In genomic region chr15:96078580-96078979, GRCm38 (mm10) we compare ENCODE assay signal across 18 mouse cellular contexts.
DNase-seq lines count a peak whose midpoint lies in the region; ATAC-seq lines count a peak whose summit lies in the region.
"Had no signal": no experiment of that assay in that cellular context is flagged by ENCODE, and none has a peak within 500 bp of the region (broad histone marks: within the 10 kb centered on the region; RNA-seq: fewer than 3 reads in every experiment).

No protein-coding gene starts in this region.

- no peak for ATAC-seq in heart, embryonic 12.5 days (ENCODE audit: insufficient number of reproducible peaks, low FRiP score)
- ATAC-seq in heart, embryonic 16.5 days (replicated peaks; ENCODE audit: extremely low read depth, insufficient read depth, low FRiP score): peak; percentile 37
- ATAC-seq: forebrain, embryonic 13.5 days; forebrain, postnatal 0 days; intestine, embryonic 15.5 days had no signal

- intact Hi-C loops in heart, postnatal 36 days (cut with DNase I): no loop called here

- WGBS in heart, embryonic 12.5 days: 11% methylated on average over 2 of the region's 2 CpGs
- 28% methylated on average over 2 of the region's 2 CpGs for WGBS in heart, embryonic 16.5 days

- H3K4me3 ChIP-seq in heart, embryonic 12.5 days: no peak overlapping the region
- H3K4me3 ChIP-seq in heart, embryonic 16.5 days (ENCODE audit: low read length): no peak overlapping the region
- H3K4me3 ChIP-seq: embryonic facial prominence, embryonic 10.5 days; forebrain, embryonic 13.5 days; hindbrain, embryonic 10.5 days; intestine, embryonic 15.5 days had no signal

- DNase-seq in heart, postnatal 36 days: no peak
- no peak for DNase-seq in heart, adult 8-10 months (ENCODE audit: low spot score)
- DNase-seq in urinary bladder, postnatal 14 days (ENCODE audit: low spot score): peak; percentile 15
- DNase-seq in urinary bladder, adult 2 months (ENCODE audit: low spot score): no peak
- DNase-seq in lung, postnatal 36 days: peak; percentile 21
- DNase-seq in cerebellum, adult 9-10 months: no peak
- DNase-seq: adrenal gland, postnatal 25 days; cerebellum, adult 18-20 months; cerebellum, postnatal 10 days; forebrain, postnatal 0 days; gastrocnemius, postnatal 14 days had no signal

- no peaks in the 10 kb centered on the region for H3K9me3 ChIP-seq in heart, embryonic 12.5 days (replicated peaks)
- no peaks in the 10 kb centered on the region for H3K9me3 ChIP-seq in heart, embryonic 16.5 days (replicated peaks; ENCODE audit: control insufficient read depth, low read length)
- H3K9me3 ChIP-seq: embryonic facial prominence, embryonic 10.5 days; forebrain, embryonic 13.5 days; hindbrain, embryonic 10.5 days; intestine, embryonic 15.5 days had no signal

- no peaks in the 10 kb centered on the region for H3K27me3 ChIP-seq in heart, embryonic 12.5 days (replicated peaks)
- H3K27me3 ChIP-seq in heart, embryonic 16.5 days (ENCODE audit: control insufficient read depth, insufficient read depth, low read length): no peaks in the 10 kb centered on the region
- H3K27me3 ChIP-seq: forebrain, embryonic 13.5 days; intestine, embryonic 15.5 days had no signal

- H3K9ac ChIP-seq in heart, embryonic 12.5 days: no peak overlapping the region
- H3K9ac ChIP-seq in heart, embryonic 16.5 days (ENCODE audit: low read length): no peak overlapping the region
- H3K9ac ChIP-seq: forebrain, embryonic 13.5 days; forebrain, postnatal 0 days; hindbrain, embryonic 14.5 days; intestine, embryonic 15.5 days had no signal

- peak overlapping the region; percentile 54 for H3K27ac ChIP-seq in heart, embryonic 12.5 days (ENCODE audit: poor library complexity, severe bottlenecking)
- H3K27ac ChIP-seq in heart, embryonic 16.5 days (ENCODE audit: low read length): no peak overlapping the region
- H3K27ac ChIP-seq: embryonic facial prominence, embryonic 10.5 days; forebrain, embryonic 13.5 days; hindbrain, embryonic 10.5 days; hindbrain, embryonic 14.5 days; intestine, embryonic 15.5 days had no signal

- H3K36me3 ChIP-seq in heart, embryonic 12.5 days: no peaks in the 10 kb centered on the region
- no peaks in the 10 kb centered on the region for H3K36me3 ChIP-seq in heart, embryonic 16.5 days (ENCODE audit: control insufficient read depth, insufficient read depth)
- H3K36me3 ChIP-seq: embryonic facial prominence, embryonic 10.5 days; hindbrain, embryonic 10.5 days; intestine, embryonic 15.5 days had no signal

- 0 out of 2 replicates have a peak overlapping the region, but pooled peaks have one; percentile 20 for H3K4me2 ChIP-seq in heart, embryonic 12.5 days
- H3K4me2 ChIP-seq in heart, embryonic 16.5 days (ENCODE audit: low read depth, low read length): no peak overlapping the region
- H3K4me2 ChIP-seq: forebrain, embryonic 13.5 days; hindbrain, embryonic 14.5 days; intestine, embryonic 15.5 days had no signal

- peaks cover 31% of the 10 kb centered on the region for H3K4me1 ChIP-seq in heart, embryonic 12.5 days (replicated peaks)
- H3K4me1 ChIP-seq in heart, embryonic 16.5 days (ENCODE audit: control insufficient read depth, insufficient read depth, low read length): peaks cover 14% of the 10 kb centered on the region
- H3K4me1 ChIP-seq: forebrain, embryonic 13.5 days had no signal

Comparison
In these comparisons a context has a peak if more than half of its experiments do, and no peak if none do; other contexts are left out.
1. DNase-seq: peak in urinary bladder, postnatal 14 days (single experiment) and lung, postnatal 36 days (single experiment); none in heart, postnatal 36 days (0 of 2), heart, adult 8-10 months (single experiment), urinary bladder, adult 2 months (single experiment) and cerebellum, adult 9-10 months (single experiment).